Mouse (Mus musculus) heart, adult 2 months (tissue): ENCODE results near the gene Tcf25. TPM values are rescaled to one million over a fixed set of nuclear protein-coding genes. Genes with fewer than 3 reads are reported as not detected.

Experiments
- DNase-seq, 2 experiments: peaks; one replicate each; pipeline ENCODE4 v3.0.0; 2021
- H3K27ac ChIP-seq: fragments of 200-600 bp; 2 replicates; pipeline ENCODE4 v1.8.1; 2022
- H3K27me3 ChIP-seq: fragments of 200-500 bp; 2 replicates; pipeline ENCODE4 v1.6.1; 2012; ENCODE audit warnings: mild to moderate bottlenecking, low read length, inconsistent platforms, mixed read lengths; ENCODE audit not compliant: control insufficient read depth, insufficient read depth
- H3K36me3 ChIP-seq: fragments of 200-500 bp; 2 replicates; pipeline ENCODE4 v1.6.1; 2012; ENCODE audit warnings: low read length, inconsistent platforms; ENCODE audit not compliant: control insufficient read depth, insufficient read depth
- H3K4me1 ChIP-seq: fragments of 200-500 bp; 2 replicates; pipeline ENCODE4 v1.6.1; 2011; ENCODE audit warnings: low read length; ENCODE audit not compliant: control insufficient read depth, insufficient read depth
- H3K4me3 ChIP-seq: fragments of 200-600 bp; 2 replicates; pipeline ENCODE4 v1.8.1; 2022
- H3K79me2 ChIP-seq: fragments of 200-500 bp; replicated peaks from 2 replicates; pipeline ENCODE4 v1.6.1; 2012; ENCODE audit warnings: mild to moderate bottlenecking, inconsistent platforms, low read length, moderate library complexity, mixed read lengths; ENCODE audit not compliant: control insufficient read depth, insufficient read depth
- H3K9ac ChIP-seq: fragments of 200-500 bp; 2 replicates; pipeline ENCODE4 v1.6.1; 2012; ENCODE audit warnings: low read depth, mild to moderate bottlenecking, control low read depth, inconsistent platforms, low read length, mixed read lengths
- CTCF ChIP-seq: fragments of 200-600 bp; IDR thresholded peaks from 2 replicates; pipeline ENCODE4 v1.8.1; 2022; ENCODE audit warnings: antibody characterized with exemption, mild to moderate bottlenecking, moderate library complexity
- EP300 ChIP-seq: fragments of 200-500 bp; IDR thresholded peaks from 2 replicates; pipeline ENCODE4 v1.6.1; 2011; ENCODE audit warnings: low read depth, low read length, control low read depth; ENCODE audit not compliant: insufficient read depth
- POLR2A ChIP-seq: fragments of 200-500 bp; IDR thresholded peaks from 2 replicates; pipeline ENCODE4 v1.6.1; 2011; ENCODE audit warnings: mild to moderate bottlenecking, low read depth, low read length, control low read depth; ENCODE audit not compliant: insufficient read depth
- WGBS: fragments of 180-500 bp; shearing (Covaris S2); methylation state at CpG from one replicate; pipeline ENCODE4 v1.1.7; 2018; 5-methylcytosine and 5-hydroxymethylcytosine counted together
- intact Hi-C: fragments of 180-260 bp; cut with DNase I; formaldehyde crosslinking; loops from one replicate; pipeline ENCODE4 v1.15.1; 2025
- polyA plus RNA-seq: library from polyadenylated mRNA; depleted of rRNA; stranded (reverse); fragments of >200 nt; gene quantifications from 2 replicates; pipeline ENCODE4 v1.2.3, GENCODE M21; 2012
- total RNA-seq, 2 experiments: library from RNA; stranded (reverse); gene quantifications; 2 replicates each; pipeline ENCODE4 v1.2.3; 2021

Tcf25 gene
- total and polyA plus RNA-seq, 3 experiments: 125 to 137 (median 134) TPM

DNA sequence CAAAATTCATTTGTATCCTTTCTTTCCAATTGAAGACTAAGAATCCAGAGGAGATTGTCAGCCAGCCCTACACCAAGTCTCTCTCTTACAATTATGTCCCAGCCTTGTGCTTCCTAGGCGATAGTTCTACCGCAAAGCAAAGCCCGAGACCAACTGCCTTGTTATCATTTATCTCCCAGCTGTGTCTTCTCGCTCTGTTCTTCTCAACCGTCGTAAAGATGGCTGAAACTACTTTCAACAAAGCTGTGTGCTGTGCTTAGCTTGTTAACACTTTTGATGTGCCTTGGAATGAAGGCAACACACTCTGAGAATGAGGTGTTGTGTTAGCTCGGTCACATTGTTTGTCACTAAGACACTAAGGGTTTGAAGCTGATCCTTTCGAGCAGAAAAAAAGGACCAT, 41.7 kb upstream of the Tcf25 start:
- WGBS: 28% methylated on average over 8 of the region's 8 CpGs
- H3K36me3 ChIP-seq: no peaks in the 10 kb centered on the region
- H3K4me3 ChIP-seq: no peak overlapping the region
- intact Hi-C loops: no loop called here
- no peak overlapping the region for H3K27ac ChIP-seq
- DNase-seq: no peak
- no peak for TF ChIP-seq POLR2A
- TF ChIP-seq EP300: no peak
- no peak for TF ChIP-seq CTCF
- peaks cover 3% of the 10 kb centered on the region for H3K27me3 ChIP-seq
- H3K79me2 ChIP-seq: no peaks in the 10 kb centered on the region
- H3K9ac ChIP-seq: no peak overlapping the region
- no peaks in the 10 kb centered on the region for H3K4me1 ChIP-seq

DNA sequence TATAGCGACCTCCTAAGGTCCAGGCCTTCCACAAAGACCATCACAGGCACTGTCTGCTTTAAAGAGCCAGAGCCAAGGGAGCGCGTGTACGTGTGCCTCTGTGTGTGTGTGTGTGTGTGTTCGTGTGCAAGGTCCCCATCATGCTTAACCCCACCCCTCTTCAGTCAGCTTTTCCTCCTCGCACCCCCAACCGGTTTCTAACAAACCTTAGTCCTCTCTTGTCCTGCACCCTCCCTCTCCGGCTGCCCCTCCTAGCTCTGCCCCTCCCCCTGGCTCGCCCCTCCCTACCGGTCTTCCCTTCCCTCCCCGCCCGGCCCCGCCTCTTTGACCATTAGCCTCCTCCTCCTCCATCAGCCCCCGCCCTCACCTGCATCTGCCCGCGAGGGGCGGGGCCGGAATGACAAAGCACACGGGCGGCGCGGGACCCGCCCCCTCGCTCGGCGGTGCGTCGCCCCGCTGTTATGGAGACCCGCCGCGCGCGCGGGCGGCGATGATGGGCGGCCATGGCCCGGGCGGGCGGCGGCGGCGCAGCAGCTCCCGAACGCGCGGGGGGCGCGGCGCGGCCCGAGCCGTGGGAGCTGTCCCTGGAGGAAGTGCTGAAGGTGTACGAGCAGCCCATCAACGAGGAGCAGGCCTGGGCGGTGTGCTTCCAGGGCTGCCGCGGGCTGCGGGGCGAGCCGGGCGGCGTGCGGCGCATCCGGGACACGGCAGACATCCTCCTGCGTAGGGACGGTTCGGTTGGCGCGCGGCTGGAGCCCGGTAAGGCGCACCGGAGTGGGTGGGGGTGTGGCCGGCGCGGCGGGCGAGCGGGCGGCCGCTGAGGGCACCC, 41.1 kb upstream of the Tcf25 start, which contains the start of gene Spire2:
Spire2 (plus strand) TSS at position 452 of the 829 bp plus-strand sequence.
- Histone ChIP-seq H3K4me3 (peak within 1 kb of the TSS; percentile 41), H3K4me1 (no peaks in the 10 kb centered on the region), H3K27me3 (peaks cover 3% of the 10 kb centered on the region), H3K79me2 (no peaks in the 10 kb centered on the region), H3K27ac (no peak within 1 kb of the TSS), H3K9ac (no peak within 1 kb of the TSS), H3K36me3 (no peaks in the 10 kb centered on the region)
- intact Hi-C loops: no loop called here
- DNase-seq: peak; percentile 78 to 81
- WGBS: 2% methylated on average over 72 of the region's 85 CpGs
- no peak for TF ChIP-seq POLR2A
- TF ChIP-seq CTCF: no peak
- TF ChIP-seq EP300: no peak

DNA sequence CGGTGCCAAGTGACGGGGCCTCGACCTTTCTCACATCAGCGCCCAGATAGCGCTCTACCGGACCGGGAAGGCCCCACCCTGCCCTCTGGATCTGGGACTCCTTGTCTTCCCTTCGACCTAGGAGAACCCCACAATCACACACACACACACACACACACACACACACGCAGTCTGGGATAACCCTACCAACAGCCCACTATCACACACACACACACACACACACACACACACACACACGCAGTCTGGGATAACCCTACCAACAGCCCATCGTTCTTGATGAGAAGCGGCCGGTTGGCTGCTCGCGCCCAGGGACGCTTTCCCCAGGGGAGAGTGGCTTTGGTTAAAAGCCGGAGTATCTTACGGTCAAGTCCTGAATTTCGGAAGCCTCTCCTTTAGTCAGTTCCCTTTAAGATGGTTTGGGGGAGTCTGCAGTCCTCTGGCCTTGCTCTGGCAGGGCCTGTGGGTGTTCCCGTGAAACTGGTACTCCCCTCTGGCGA, 40.4 kb upstream of the Tcf25 start:
- TF ChIP-seq CTCF: no peak
- no peak for TF ChIP-seq EP300
- no peak for TF ChIP-seq POLR2A
- Histone ChIP-seq H3K36me3 (no peaks in the 10 kb centered on the region), H3K27ac (no peak overlapping the region), H3K9ac (no peak overlapping the region), H3K4me1 (no peaks in the 10 kb centered on the region), H3K4me3 (peak overlapping the region; percentile 41), H3K27me3 (peaks cover 3% of the 10 kb centered on the region), H3K79me2 (no peaks in the 10 kb centered on the region)
- no peak for DNase-seq
- WGBS: 8% methylated on average over 17 of the region's 21 CpGs
- intact Hi-C loops: no loop called here

- H3K27ac ChIP-seq: no peak overlapping the region
- no peaks in the 10 kb centered on the region for H3K36me3 ChIP-seq
- H3K4me1 ChIP-seq: no peaks in the 10 kb centered on the region
- DNase-seq: no peak
- no peaks in the 10 kb centered on the region for H3K79me2 ChIP-seq
- H3K27me3 ChIP-seq: peaks cover 3% of the 10 kb centered on the region
- 8% methylated on average over 7 of the region's 7 CpGs for WGBS
- intact Hi-C loops: no loop called here
- TF ChIP-seq CTCF (no peak), EP300 (no peak), POLR2A (no peak)
- H3K4me3 ChIP-seq: no peak overlapping the region
- H3K9ac ChIP-seq: no peak overlapping the region
Measured at GRCm38 (mm10) chr8:123333864-123334263, 39.7 kb upstream of the Tcf25 start.

DNA sequence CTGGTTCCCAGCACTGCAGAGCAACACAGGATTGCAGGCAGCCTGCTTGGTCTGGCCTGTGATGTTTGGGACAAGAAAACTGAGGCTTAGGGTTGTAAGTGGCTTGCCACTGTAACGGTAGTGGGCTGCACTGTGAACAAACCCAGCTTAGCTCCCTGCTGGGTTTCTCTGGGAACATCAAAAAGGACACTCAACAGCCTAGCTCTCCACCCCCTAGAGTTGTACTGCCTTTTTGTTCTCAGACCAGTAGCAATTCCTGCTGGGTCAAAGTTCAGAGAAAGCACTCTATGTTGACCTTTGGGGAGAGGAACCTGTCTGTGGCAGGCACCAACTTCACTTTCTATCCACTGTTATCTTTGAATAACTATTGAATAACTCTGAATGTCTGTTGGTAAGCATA, 39.1 kb upstream of the Tcf25 start:
- H3K27me3 ChIP-seq: peaks cover 3% of the 10 kb centered on the region
- WGBS: 9% methylated on average over 1 of the region's 1 CpGs
- H3K9ac ChIP-seq: no peak overlapping the region
- TF ChIP-seq EP300: no peak
- TF ChIP-seq POLR2A: no peak
- TF ChIP-seq CTCF: no peak
- H3K79me2 ChIP-seq: no peaks in the 10 kb centered on the region
- H3K36me3 ChIP-seq: no peaks in the 10 kb centered on the region
- intact Hi-C loops: no loop called here
- no peak overlapping the region for H3K27ac ChIP-seq
- H3K4me1 ChIP-seq: no peaks in the 10 kb centered on the region
- no peak for DNase-seq
- no peak overlapping the region for H3K4me3 ChIP-seq

DNA sequence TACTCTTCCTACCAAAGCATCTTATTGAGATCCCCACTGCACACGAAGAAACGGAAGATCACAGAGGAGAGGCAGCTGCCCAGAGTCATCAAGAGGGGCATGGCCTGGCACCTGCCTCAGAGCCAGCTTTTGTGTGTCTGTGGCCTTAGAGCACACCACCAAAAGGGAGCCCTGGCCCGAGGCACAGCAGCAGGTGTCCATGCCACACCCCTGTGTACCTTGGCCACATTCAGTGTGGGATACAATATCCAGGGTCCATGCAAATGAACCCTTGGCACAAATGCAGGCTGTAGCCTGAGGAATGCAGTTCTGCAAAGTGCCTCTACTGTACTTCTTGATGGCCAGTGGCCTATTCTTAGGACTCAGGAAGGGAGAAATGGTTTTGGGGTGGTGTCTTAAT, 36.1 kb upstream of the Tcf25 start:
- Histone ChIP-seq H3K36me3 (no peaks in the 10 kb centered on the region), H3K27me3 (peaks cover 3% of the 10 kb centered on the region), H3K4me3 (no peak overlapping the region), H3K4me1 (no peaks in the 10 kb centered on the region), H3K9ac (no peak overlapping the region), H3K27ac (no peak overlapping the region), H3K79me2 (no peaks in the 10 kb centered on the region)
- DNase-seq: no peak
- 85% methylated on average over 3 of the region's 3 CpGs for WGBS
- TF ChIP-seq POLR2A (no peak), CTCF (no peak), EP300 (no peak)
- intact Hi-C loops: no loop called here
